Mouse (Mus musculus) megakaryocyte progenitor cell, adult 5-6 weeks (primary cell): ENCODE measurements around the gene Tpst1. TPM values are rescaled to one million over a fixed set of nuclear protein-coding genes. Genes with fewer than 3 reads are reported as not detected.
"Not testable (repeated sequence)": the region's sequence is repeated elsewhere in the genome, so short reads cannot be mapped to it uniquely, and the experiment has no call there.

ENCODE experiments used
- ATAC-seq: replicated peaks from 2 replicates; pipeline ENCODE4 v1.8.0; 2016; ENCODE audit warnings: mild to moderate bottlenecking, moderate TSS enrichment, inconsistent platforms; ENCODE audit not compliant: poor library complexity
- total RNA-seq, 2 experiments: library from RNA; stranded (forward) in 1 of 2; stranded (reverse) in 1 of 2; fragments of 157-497, 149-512 nt in 1 of 2; fragments of 200-1000 nt in 1 of 2; gene quantifications; 2 replicates each; pipeline versions ENCODE4 v1.2.3 to v1.2.4; 2015 to 2017

Gene Tpst1
- 10.6 and 10.7 TPM in 2 replicates for total RNA-seq (2015)
- 4.3 and 6.8 TPM in 2 replicates for total RNA-seq (2017)

DNA sequence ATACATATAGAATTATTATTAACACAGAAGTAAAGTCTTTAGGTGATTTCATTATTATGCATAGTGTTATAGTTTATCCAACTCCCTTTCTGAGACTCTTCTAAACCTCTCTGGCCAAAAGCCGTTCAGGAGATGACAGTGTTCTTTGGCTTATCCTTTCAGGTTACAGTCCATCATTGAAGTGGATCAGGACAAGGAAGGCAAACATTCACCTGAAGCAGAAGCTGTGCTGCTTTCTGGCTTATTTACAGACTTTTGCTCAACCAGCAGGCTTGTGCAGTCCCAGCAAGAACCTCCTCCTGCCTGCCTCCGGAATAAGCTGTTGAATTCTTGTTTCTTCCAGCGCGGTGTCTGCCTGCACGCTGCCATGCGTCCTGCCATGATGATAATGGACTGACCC, at the start of gene Tpst1:
Gene Tpst1, plus strand, starts transcription at position 301 of the 400 bp plus-strand sequence.
- no peak for ATAC-seq

DNA sequence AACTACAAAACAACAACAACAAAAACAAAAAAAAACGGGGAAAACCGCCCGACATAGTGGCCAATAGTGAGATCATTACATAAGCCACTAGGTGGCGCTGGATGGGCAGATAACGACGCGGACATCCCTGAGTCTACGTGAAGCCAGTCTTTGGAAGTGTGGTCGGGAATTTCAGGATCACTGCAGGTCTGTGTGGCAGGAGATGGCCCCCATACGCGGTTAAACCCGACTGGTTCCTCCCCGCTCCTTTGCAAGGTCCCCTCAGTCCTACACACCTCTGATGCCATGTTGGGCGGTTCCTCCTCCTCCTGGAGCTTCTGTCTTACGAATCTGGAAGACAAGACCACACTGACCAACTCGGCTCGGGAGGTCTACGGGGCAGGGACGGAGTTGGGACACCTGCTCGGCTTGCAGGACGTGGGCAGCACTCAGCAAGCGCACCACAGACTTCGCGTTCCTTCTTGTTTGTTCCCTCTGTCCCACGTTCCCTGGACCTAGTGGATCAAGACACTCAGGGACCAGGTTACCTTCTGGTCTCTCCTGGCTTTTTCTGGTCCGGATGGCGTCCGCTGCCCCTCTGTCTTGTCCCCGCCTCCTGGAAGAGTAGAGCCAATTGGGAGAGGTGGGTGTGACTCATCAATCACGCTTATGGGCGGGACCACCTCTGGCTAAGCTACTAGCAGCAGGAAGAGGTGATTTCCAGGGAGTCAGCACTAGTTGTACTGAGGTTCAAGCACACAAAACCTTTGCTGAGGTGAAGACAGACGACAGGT, 49.2 kb upstream of the Tpst1 start:
- peak; percentile 91 for ATAC-seq

DNA sequence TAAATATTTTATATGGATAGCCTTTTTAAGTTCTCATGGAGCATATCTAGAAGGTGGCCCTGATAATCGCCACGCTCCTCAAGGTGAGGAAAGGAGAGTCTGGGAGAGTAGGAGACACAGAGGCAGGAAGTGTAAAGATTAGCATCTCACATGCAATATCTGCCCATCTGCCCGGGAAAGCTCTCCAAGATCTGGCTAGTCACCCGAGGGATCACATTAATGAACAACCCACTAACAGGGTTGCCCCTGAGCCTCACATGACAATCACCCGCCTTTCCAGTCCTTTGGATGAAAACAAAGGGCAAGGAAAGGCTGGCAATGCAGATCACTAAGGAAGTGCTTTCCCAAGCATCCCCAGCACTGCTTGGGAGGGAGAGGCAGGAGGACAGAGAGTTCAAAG, 46.0 kb upstream of the Tpst1 start:
- ATAC-seq: no peak

DNA sequence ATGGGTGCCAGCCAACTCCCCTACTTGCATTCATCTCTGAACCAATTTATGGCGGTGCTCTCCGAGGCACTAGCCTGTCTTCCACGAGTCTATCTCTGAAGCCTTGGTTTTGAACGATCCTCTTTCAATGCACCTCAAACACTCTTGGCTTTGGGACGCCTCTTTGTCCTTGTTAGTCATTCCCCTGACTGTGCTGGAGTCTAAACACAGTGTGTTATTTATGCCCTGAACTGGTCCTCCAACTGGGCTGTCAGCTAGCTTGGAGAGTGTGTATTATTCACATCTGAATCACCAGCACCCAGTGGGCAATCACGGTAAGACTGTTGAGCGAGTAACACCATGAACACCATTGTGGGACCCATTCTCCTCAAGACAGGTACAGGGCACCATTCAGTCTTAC, 45.4 kb upstream of the Tpst1 start:
- no peak for ATAC-seq

DNA sequence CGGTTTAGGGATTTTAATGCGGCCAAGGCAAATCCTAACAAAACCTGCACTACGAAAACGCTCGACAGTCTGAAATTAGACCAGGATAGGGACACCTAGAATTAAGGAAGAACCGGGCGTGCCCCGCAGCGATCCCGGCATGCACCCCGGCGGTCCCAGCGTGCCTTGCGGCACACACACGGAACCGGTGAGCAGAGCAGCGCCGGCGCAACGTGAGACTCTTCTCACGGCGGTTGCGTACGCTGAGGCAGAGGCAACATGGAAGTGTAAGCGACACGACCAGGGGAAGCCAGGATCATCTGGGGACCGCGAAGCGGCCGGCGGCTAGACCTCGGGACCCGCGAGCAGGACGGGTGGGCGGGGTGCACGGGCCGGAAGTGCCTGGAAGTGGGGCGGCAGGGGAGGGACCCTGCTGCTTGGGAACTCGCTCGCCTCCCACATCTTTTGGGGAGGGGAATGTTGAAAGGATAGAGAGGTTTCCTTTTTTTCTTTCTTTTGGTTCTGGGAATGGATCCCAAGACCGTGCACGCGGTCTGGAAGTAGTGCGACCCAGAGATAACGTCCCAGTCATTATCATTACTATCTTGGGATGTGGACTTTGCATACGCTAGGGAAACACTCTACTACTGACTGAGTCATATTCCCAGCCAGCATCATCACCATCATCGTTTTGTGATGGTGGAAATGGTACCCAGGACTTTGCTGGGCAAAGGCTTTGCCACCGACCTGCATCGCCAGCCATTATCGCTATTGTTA, 43.8 kb upstream of the Tpst1 start, which contains the start of the genes Asl and Crcp:
Gene Asl, minus strand, starts transcription at position 106 of the 756 bp plus-strand sequence.
Gene Crcp, plus strand, starts transcription at position 149 of the 756 bp plus-strand sequence.
- ATAC-seq: peak; percentile 85

DNA sequence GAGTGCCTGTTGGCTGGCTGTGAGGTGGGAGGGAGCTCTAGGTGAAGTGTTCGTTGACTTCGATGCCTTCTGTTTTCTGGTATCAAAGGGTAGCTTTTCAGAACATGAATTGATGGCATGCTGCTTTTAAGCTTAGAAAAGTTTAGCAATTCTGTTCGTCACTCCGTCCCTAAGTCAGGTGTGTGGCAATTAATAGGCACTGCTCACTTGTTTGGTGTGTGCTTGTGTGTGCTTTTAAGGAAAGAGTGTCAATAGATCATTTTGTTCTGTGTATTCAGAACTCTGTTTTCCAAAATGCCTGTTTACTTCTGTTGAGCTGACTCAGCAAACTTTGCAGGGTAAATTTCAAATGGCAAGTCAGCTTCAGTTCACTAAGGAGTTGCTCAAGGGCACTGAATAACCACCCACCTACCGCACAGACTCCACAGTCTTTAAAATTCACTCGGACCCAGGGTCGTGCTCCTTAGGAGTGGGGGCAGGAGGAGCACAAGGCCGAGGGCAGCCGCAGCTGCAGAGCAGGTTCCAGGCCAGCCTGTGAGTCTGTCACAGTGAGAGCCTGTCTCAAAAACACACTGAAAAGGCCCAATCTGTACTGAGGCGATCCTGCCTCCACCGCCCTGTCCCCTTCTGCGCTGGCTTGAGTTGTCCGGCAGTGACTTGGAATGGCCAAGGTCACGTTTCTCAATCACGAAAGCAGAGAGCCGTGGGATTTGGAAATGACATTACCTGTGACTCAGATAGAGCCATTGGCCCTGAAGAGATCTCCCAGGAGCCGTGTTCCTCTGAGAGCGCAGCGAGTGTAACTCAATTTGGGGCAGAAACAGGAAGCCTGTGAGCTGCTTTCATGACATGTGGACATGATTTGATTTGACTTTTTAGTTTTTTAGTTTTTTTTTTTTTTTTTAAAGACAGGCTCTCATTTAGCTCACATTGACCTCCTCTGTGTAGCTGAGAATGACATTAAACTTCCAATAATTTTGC, 41.4 kb upstream of the Tpst1 start:
- no peak for ATAC-seq

DNA sequence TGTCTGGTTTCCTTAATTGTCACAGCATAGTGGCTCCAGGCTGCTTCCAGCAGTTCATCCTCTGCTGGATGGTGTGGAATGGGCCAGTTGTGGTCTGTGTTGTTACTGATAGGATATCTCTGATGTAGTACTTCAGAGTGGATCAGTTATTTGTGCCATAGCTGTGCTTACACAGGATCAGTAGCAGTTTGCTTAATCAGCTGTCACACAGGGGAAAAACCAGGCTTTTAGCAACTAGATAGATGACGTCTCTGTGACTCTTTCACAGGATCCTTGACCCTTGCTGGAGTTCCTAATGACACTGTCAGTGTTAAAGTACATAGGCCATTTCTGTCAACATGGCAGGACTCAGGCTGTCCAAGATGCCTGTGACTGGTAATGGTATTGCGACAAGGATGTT, 39.3 kb upstream of the Tpst1 start:
- ATAC-seq: peak; percentile 24

DNA sequence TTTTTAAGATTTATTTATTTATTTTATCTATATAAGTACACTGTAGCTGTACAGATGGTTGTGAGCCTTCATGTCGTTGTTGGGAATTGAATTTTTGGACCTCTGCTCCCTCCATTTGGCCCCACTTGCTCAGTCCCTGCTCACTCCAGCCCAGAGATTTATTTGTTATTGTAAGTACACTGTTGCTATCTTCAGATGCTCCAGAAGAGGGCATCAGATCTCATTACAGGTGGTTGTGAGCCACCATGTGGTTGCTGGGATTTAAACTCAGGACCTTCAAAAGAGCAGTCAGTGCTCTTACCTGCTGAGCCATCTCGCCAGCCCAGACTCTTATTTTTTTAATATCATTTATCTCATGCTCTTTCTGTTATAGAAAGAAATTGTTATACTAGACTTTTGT, 36.8 kb upstream of the Tpst1 start:
- not testable (repeated sequence) for ATAC-seq

DNA sequence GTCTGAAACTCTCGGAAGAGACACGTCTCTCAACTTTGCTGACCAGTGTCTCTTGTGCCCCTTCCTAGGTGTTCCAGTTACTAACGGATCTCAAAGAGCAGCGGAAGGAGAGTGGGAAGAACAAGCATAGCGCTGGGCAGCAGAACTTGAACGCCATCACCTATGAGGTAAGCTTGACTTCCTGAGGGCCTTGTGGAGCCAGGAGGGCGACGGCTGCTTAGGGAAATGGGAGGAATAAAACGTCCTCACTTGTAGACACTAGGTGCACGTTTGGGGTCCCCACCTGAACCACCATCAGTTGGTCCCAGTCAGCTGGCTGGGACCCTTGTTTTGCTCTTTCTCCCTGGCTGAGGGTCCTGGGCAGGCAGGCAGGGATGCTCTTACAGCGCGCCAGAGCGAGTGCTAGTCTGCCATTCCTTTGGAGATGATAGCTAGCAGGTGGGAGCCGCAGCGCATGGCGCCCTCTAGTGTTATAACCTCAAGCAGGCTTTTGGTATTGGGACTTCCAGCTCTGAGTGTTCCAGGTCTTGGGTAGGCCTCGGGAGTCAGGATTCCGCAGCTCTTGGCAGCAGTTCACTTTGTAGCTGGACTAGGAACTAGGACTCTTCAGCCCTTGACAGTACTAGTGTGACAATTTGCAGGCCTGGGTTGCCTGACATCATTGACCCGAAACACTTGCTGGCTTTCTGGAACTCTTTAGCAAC, 35.2 kb upstream of the Tpst1 start:
- ATAC-seq: peak; percentile 78

DNA sequence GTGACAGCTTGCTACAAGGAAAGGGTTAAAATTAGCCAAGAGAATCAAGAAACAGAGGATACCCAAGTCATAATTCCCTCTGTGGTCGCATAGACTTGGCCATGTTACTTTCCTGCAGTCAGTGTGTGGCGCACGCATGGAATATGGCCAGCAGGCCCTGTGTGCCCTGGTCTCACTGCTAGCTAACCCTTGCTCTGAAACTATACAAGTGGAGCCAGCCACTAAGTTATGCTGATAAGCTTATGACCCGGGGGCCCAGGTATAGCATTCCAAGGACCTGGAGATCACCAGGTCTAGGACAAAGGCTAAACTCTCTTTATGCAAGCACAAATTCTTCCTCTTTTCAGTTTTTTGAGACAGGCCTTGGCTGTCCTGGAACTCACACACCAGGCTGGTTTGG, 32.3 kb upstream of the Tpst1 start:
- ATAC-seq: no peak

DNA sequence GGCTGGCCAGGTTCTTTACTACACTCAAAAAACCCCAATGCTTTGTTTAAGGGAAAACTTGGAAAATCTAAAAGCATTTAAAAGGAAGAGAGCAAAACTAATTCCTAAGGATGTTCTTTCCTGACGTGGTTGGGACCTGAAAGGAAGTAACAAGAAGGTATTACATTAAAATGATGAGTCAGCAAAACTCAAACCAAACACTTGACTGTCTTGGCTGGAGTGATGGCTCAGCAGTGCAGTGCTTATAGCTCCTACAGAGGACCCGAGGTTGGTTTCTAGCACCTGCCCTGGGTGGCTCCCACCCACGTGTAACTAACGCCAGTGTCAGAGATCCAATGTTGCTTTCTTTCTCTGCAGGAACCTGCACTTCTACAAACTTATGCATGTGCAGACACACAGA, 31.9 kb upstream of the Tpst1 start:
- no peak for ATAC-seq

DNA sequence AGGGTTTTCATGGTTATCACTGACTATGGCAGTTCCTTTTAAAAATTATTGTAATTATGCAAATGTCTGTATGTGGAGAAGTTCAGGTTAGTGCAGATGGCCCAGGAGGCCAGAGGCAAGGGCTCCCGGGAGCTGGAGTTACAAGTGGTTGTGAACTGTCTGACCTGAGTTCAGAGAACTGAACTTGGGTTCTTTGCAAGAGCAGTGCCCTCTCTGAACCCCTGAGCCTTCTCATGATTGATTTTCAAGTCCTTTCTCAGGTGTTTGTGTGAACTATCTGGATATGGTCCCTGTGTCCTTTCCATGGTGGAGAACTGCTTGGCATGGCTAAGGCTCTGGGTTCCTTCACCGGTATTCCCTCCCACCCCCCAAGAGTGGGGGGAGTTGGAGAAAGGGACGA, 29.4 kb upstream of the Tpst1 start:
- ATAC-seq: no peak

DNA sequence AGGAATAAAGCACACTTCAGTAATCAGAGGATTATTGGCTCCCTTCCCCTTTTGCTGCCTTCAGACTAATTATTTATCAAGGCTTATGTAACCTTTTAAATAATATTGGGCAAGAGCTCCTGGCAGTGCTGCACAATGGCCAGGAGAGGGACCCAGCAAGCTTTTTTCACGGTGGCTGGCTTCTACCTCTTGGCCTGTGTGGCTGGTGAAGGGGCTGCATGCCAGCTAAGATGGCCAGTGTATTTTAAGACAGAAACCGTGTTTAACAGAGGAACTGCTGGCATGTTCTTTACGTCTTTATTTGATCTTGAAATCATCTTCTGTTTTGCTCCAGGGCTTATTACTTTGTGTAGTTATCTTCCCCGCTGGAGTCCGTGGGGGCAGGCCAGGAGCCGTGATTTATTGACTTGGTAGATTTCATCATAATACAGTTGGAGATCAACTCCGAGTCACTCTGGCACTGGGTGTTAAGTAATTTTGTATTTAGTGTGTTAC, 28.9 kb upstream of the Tpst1 start:
- ATAC-seq: peak; percentile 83

DNA sequence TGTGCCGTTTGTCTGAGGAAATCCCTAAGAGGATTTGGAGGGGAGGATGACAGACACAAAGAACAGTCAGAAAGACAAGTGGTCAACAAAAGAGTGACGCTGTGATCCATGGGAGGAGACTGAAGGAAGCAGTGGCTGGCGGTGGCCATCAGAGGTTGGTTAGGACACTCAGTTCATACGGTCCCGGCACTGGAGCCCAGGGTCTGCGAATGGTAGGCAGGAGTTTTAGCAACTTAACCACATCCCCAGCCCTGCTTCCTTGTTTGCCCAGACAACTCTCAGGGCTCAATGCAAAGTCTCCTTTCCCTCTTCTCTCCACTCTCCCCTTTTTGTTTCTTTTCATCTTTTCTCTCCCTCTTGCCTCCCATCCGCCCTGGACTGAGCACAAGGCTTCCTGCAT, 27.0 kb upstream of the Tpst1 start:
- no peak for ATAC-seq

DNA sequence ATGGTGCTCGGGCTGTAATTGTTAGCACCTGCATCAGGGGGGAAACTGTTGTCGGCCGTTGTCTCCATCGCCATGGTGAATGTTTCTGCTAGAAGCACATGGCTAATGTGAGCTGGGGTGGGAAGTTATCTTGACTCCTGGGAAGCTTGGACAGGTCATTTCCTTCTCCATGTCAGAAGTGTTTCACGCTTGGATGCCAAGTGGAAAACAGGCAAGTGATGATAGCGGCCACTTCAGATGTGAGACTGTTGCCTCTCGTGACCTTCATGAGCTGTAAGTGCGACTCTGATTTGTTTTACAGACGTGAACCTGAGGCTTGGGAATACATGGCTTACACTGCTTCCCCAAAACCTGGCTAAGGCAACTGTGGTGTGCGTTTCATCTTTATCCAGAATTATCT, 26.5 kb upstream of the Tpst1 start:
- ATAC-seq: no peak

DNA sequence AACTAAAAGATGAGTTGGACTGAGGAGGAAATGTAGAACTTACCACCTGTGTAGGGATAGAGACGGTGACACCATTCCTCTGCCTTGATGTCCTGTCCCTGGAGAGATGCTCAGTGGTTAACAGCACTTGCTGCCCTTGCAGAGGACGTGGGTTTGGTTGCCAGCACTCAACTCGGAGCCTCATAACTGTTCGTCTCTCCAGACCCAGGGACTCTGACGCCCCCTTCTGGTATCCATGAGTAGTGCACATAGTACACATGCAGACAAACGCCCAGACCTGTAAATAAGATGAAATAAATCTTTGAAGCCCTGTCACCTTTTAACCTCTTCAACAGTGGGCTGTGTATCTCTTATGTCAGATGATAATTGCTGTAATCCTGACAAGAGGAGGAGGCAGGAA, 26.1 kb upstream of the Tpst1 start:
- ATAC-seq: peak; percentile 45

DNA sequence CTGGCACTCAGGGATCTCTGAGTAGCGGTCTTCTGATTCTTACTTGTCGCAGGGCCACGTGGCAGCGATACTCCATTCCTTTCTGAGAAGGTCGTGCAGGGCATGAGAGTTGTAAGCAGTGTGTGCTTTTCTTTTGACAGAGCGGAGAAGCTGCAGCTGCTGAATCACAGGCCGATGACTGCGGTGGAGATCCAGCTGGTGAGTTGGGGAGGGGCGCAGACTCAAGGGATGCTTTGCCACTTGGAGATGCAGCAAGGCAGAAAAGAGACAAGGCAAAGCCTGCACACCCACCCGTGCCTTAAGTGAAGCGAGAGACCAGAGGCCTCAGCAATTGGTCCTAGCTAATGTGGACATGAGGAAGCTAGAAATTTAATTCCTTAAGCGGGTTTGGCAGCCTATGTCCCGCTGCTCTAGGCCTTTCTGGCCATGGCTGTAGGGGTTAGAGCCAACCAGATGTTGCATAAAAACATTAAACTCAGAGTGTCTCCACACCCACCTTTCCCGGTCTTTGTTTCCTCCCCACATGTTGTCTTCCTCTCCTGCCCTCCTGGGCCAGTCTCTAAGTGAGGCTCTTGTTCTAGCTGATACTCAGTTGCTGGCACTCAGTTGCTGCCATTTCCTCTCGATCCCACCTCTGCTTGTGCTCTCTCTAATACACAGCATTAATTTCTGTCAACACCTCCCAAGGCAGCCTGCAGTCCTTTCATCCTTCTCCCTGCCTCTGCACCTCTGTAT, 24.2 kb upstream of the Tpst1 start:
- ATAC-seq: no peak

DNA sequence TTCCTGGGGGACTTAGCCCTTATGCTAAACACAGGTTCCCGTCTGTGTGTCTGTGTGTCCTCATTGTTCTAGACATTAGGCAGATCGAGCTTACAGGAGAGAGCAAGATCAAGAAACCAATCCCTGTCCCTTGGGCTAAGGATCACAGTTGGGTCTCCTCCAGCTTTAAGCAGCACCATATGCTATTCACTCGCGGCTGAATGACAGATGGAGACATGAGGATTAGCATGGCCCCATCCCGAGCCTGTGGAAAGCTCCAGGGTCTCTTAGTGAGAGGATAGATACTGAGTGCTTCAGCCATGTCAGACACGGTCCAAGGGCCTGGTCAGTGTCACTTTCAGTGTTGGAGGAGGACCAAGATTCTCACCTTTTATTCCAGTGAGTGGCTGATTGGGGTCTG, 22.7 kb upstream of the Tpst1 start:
- ATAC-seq: no peak

DNA sequence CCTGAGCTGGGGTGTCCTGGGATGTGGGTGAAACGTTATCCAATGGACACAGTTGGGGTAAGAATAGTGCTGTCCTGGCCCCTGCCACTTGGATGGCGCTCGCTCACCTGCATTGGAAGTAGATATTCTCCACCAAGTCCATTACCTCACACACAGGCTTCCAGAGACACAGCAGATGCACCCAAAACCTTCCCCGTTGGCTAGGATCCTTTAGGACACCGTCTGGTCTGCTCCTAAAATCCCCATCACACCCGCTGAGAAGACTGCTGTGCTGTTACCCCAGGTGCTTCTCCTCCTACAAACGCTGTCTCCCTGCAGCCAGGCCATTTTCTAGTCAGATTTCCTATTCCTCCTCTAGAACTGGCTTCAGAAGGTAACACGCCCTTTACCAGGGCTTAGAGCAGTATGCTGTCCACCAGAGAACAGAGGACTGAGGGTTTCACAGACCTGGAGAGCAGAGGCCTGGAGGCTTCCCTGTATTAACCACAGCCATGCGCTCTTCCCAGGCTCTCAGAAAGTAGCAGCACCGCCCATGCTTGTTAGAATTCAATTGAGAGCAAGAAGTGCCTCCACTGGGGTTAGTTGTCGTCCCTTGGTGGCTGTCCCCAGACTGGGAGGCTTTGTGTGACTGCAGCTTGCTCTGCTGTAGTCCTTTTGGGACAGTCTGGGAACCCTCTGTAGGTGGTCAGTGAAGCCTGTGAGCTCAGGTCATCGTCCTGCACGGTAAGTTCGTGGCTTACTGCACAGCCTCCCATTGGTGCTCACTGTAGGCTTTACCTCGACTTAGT, 21.9 kb upstream of the Tpst1 start:
- ATAC-seq: no peak
